Comparison of ENCODE assay signal across 8 mouse cellular contexts in the genomic region with DNA sequence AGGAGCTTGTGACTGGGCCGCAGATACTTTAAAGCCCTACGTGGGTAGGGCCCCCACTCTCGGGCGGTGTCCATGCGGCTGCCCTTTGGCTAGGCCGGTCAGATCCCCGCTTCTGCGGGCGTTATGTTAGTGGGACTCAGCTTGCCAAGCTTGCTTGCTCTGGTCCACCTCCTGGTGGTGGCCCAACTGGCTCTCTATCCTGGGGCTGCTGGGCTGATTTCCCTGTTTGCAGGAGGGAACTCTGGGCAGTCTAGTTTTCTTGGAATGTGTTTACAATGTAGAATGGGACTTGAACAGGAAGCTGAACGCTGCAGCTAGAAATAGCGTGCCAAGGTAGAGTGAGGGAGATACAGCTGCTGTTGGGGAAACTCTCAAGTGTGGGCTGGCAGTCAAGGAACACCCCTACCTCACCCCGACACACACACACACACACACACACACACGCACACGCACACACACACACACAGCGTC. TPM values are rescaled to one million over a fixed set of nuclear protein-coding genes. Genes with fewer than 3 reads are reported as not detected.
DNase-seq lines count a peak whose midpoint lies in the region; ATAC-seq and TF ChIP-seq lines count a peak whose summit lies in the region.

No protein-coding gene starts in this region.

- peak overlapping the region; percentile 61 for H3K4me2 ChIP-seq in embryonic facial prominence, embryonic 14.5 days (ENCODE audit: low read depth, low read length)
- H3K4me2 ChIP-seq in liver, embryonic 11.5 days = peak overlapping the region; percentile 92
- H3K4me2 ChIP-seq in midbrain, postnatal 0 days (ENCODE audit: low read depth, low read length, poor library complexity, severe bottlenecking) = peak overlapping the region; percentile 95

- ATAC-seq in embryonic facial prominence, embryonic 14.5 days (ENCODE audit: low read depth) = peak; percentile 70
- ATAC-seq in liver, embryonic 11.5 days (replicated peaks; ENCODE audit: low FRiP score) = peak; percentile 50
- peak; percentile 48 for ATAC-seq in midbrain, postnatal 0 days (ENCODE audit: low FRiP score)

- H3K4me1 ChIP-seq in cerebellum, adult 2 months (ENCODE audit: control insufficient read depth, insufficient read depth, low read length) = no peaks in the 10 kb centered on the region
- peaks cover 6% of the 10 kb centered on the region for H3K4me1 ChIP-seq in embryonic facial prominence, embryonic 14.5 days (ENCODE audit: control insufficient read depth, insufficient read depth, low read length)
- H3K4me1 ChIP-seq in heart, embryonic 10.5 days = peaks cover 27% of the 10 kb centered on the region
- H3K4me1 ChIP-seq in liver, embryonic 11.5 days (replicated peaks; ENCODE audit: control insufficient read depth, insufficient read depth, low read length) = no peaks in the 10 kb centered on the region
- H3K4me1 ChIP-seq in midbrain, postnatal 0 days (ENCODE audit: insufficient read depth, low read length) = no peaks in the 10 kb centered on the region

- H3K4me3 ChIP-seq in cerebellum, adult 2 months (replicated peaks; ENCODE audit: insufficient read depth, low read depth, low read length) = peak overlapping the region; percentile 52
- peak overlapping the region; percentile 71 for H3K4me3 ChIP-seq in embryonic facial prominence, embryonic 14.5 days (ENCODE audit: low read depth, low read length)
- peak overlapping the region; percentile 87 for H3K4me3 ChIP-seq in heart, embryonic 10.5 days
- peak overlapping the region; percentile 64 for H3K4me3 ChIP-seq in liver, embryonic 11.5 days (ENCODE audit: low read depth, low read length)
- H3K4me3 ChIP-seq in midbrain, postnatal 0 days (ENCODE audit: low read depth, low read length) = peak overlapping the region; percentile 50

- no peaks in the 10 kb centered on the region for H3K9me3 ChIP-seq in embryonic facial prominence, embryonic 14.5 days (ENCODE audit: control insufficient read depth, low read length)
- H3K9me3 ChIP-seq in heart, embryonic 10.5 days = no peaks in the 10 kb centered on the region
- H3K9me3 ChIP-seq in liver, embryonic 11.5 days (ENCODE audit: control insufficient read depth, low read length) = no peaks in the 10 kb centered on the region
- no peaks in the 10 kb centered on the region for H3K9me3 ChIP-seq in midbrain, postnatal 0 days (ENCODE audit: low read length)

- no peaks in the 10 kb centered on the region for H3K27me3 ChIP-seq in cerebellum, adult 2 months (ENCODE audit: control insufficient read depth, insufficient read depth, low read length)
- H3K27me3 ChIP-seq in embryonic facial prominence, embryonic 14.5 days (replicated peaks; ENCODE audit: control insufficient read depth, insufficient read depth, low read length) = no peaks in the 10 kb centered on the region
- no peaks in the 10 kb centered on the region for H3K27me3 ChIP-seq in heart, embryonic 10.5 days (ENCODE audit: insufficient read depth, poor library complexity, severe bottlenecking)
- H3K27me3 ChIP-seq in liver, embryonic 11.5 days (replicated peaks; ENCODE audit: control insufficient read depth, insufficient read depth, low read length) = no peaks in the 10 kb centered on the region
- no peaks in the 10 kb centered on the region for H3K27me3 ChIP-seq in midbrain, postnatal 0 days (ENCODE audit: insufficient read depth, low read length)

- no peaks in the 10 kb centered on the region for H3K36me3 ChIP-seq in embryonic facial prominence, embryonic 14.5 days (ENCODE audit: control insufficient read depth, insufficient read depth, low read length)
- no peaks in the 10 kb centered on the region for H3K36me3 ChIP-seq in heart, embryonic 10.5 days
- H3K36me3 ChIP-seq in liver, embryonic 11.5 days (ENCODE audit: control insufficient read depth, insufficient read depth, low read length) = no peaks in the 10 kb centered on the region
- no peaks in the 10 kb centered on the region for H3K36me3 ChIP-seq in midbrain, postnatal 0 days (ENCODE audit: insufficient read depth, low read length)

- WGBS in cerebellum, adult 2 months = 9% methylated on average over 15 of the region's 15 CpGs
- WGBS in embryonic facial prominence, embryonic 14.5 days = 5% methylated on average over 15 of the region's 15 CpGs
- 10% methylated on average over 15 of the region's 15 CpGs for WGBS in heart, embryonic 10.5 days
- 9% methylated on average over 15 of the region's 15 CpGs for WGBS in liver, embryonic 11.5 days
- 6% methylated on average over 15 of the region's 15 CpGs for WGBS in midbrain, postnatal 0 days

- peak; percentile 48 to 54 for DNase-seq in cerebellum, adult 2 months
- no peak for DNase-seq in cerebellum, postnatal 4 days (ENCODE audit: low spot score in 2 of 2)
- DNase-seq in embryonic facial prominence, embryonic 14.5 days (ENCODE audit: low spot score) = peak; percentile 81
- DNase-seq in heart, embryonic 10.5 days (ENCODE audit: low spot score) = peak; percentile 82
- DNase-seq in kidney, adult 9 months = peak; percentile 42
- peak; percentile 60 for DNase-seq in liver, embryonic 11.5 days (ENCODE audit: low spot score)
- DNase-seq in midbrain, postnatal 0 days (ENCODE audit: low spot score) = peak; percentile 58
- DNase-seq in urinary bladder, postnatal 14 days (ENCODE audit: low spot score) = peak; percentile 53

- peak overlapping the region; percentile 86 for H3K9ac ChIP-seq in embryonic facial prominence, embryonic 14.5 days (ENCODE audit: low read depth, low read length)
- H3K9ac ChIP-seq in liver, embryonic 11.5 days (ENCODE audit: low read depth, low read length) = peak overlapping the region; percentile 60
- H3K9ac ChIP-seq in midbrain, postnatal 0 days (replicated peaks; ENCODE audit: low read length, poor library complexity, severe bottlenecking) = peak overlapping the region; percentile 66

- no peak for TF ChIP-seq POLR2A in cerebellum, adult 2 months (IDR thresholded peaks at IDR 0.05; ENCODE audit: borderline replicate concordance, insufficient read depth, low read length)

- TF ChIP-seq CTCF in cerebellum, adult 2 months (IDR thresholded peaks at IDR 0.05; ENCODE audit: borderline replicate concordance, insufficient read depth, low read depth, low read length) = no peak
- peak; percentile 54 for TF ChIP-seq CTCF in midbrain, postnatal 0 days (IDR thresholded peaks at IDR 0.05)

- no peak overlapping the region for H3K27ac ChIP-seq in cerebellum, adult 2 months (ENCODE audit: insufficient read depth, low read length)
- peak overlapping the region; percentile 91 for H3K27ac ChIP-seq in embryonic facial prominence, embryonic 14.5 days (replicated peaks; ENCODE audit: low read depth, low read length)
- H3K27ac ChIP-seq in heart, embryonic 10.5 days = peak overlapping the region; percentile 94
- no peak overlapping the region for H3K27ac ChIP-seq in liver, embryonic 11.5 days (ENCODE audit: low read depth, low read length)
- H3K27ac ChIP-seq in midbrain, postnatal 0 days (ENCODE audit: low read depth, low read length) = peak overlapping the region; percentile 55

RNA-seq across cellular contexts. Expression of a gene that starts 1.1 kb away (rescaled TPM):
- polyA plus RNA-seq in cerebellum, adult 2 months (2012; rRNA removed) = 2.7 and 3.2 TPM in 2 replicates
- 30.7 and 34.5 TPM in 2 replicates for polyA plus RNA-seq in embryonic facial prominence, embryonic 14.5 days (2014; fragmentation: Nextera tagmentation; extraction: Ambion mirVana)
- polyA plus RNA-seq in heart, embryonic 10.5 days (2016; fragmentation: Nextera tagmentation; extraction: Ambion mirVana) = 15.6 TPM in 2 replicates
- 4.5 and 5.4 TPM in 2 replicates for polyA plus RNA-seq in liver, embryonic 11.5 days (2014; fragmentation: Nextera tagmentation; extraction: Ambion mirVana)
- total RNA-seq in midbrain, postnatal 0 days (2014; rRNA removed) = 8.7 and 12.0 TPM in 2 replicates
- polyA plus RNA-seq in midbrain, postnatal 0 days (2015; fragmentation: Nextera tagmentation; extraction: Ambion mirVana) = 5.9 and 6.0 TPM in 2 replicates

Comparison
In these comparisons a context has a peak if more than half of its experiments do, and no peak if none do; other contexts are left out.
1. DNase-seq: peak in cerebellum, adult 2 months (2 of 2), embryonic facial prominence, embryonic 14.5 days (single experiment), heart, embryonic 10.5 days (single experiment), kidney, adult 9 months (single experiment), liver, embryonic 11.5 days (single experiment), midbrain, postnatal 0 days (single experiment) and urinary bladder, postnatal 14 days (single experiment); none in cerebellum, postnatal 4 days (0 of 2).
2. H3K27ac ChIP-seq: peak in embryonic facial prominence, embryonic 14.5 days (single experiment), heart, embryonic 10.5 days (single experiment) and midbrain, postnatal 0 days (single experiment); none in cerebellum, adult 2 months (single experiment) and liver, embryonic 11.5 days (single experiment).
3. Peak in every context shown above with its lines, with median percentiles within 50 percentile points of each other: H3K4me3 ChIP-seq, ATAC-seq, H3K4me2 ChIP-seq and H3K9ac ChIP-seq.